Mouse (Mus musculus): Measurements from ENCODE around the gene Lrch3. TPM values are rescaled to one million over a fixed set of nuclear protein-coding genes. Genes with fewer than 3 reads are reported as not detected.
"Not testable (repeated sequence)": the region's sequence is repeated elsewhere in the genome, so short reads cannot be mapped to it uniquely, and the experiment has no call there.

Lrch3 gene
- 64.3 and 67.0 TPM in 2 replicates for total RNA-seq (2017)

- peak; percentile 78 for ATAC-seq (ENCODE audit: extremely low read depth, insufficient number of reproducible peaks, low FRiP score, poor library complexity, severe bottlenecking)
Observed at GRCm38 (mm10) chr16:32913937-32914881, at the start of gene Lrch3. Gene Lrch3, plus strand, starts transcription at chr16:32914100.

- ATAC-seq (ENCODE audit: extremely low read depth, insufficient number of reproducible peaks, low FRiP score, poor library complexity, severe bottlenecking): peak; percentile 17; the same call in 1 of the 2 replicates
Observed at GRCm38 (mm10) chr16:32865401-32865800, 48.5 kb upstream of the Lrch3 start.

GRCm38 (mm10) chr16:32866713-32867112 is 47.2 kb upstream of the Lrch3 start:
- 0 out of 2 replicates have a peak, but pooled peaks have one; percentile 22 for ATAC-seq (ENCODE audit: extremely low read depth, insufficient number of reproducible peaks, low FRiP score, poor library complexity, severe bottlenecking)

GRCm38 (mm10) chr16:32867919-32868552 is 45.9 kb upstream of the Lrch3 start:
- peak; percentile 90 for ATAC-seq (ENCODE audit: extremely low read depth, insufficient number of reproducible peaks, low FRiP score, poor library complexity, severe bottlenecking)

- no peak for ATAC-seq (ENCODE audit: extremely low read depth, insufficient number of reproducible peaks, low FRiP score, poor library complexity, severe bottlenecking)
Observed at GRCm38 (mm10) chr16:32870231-32870630, 43.7 kb upstream of the Lrch3 start.

GRCm38 (mm10) chr16:32873366-32873765 is 40.5 kb upstream of the Lrch3 start:
- ATAC-seq (ENCODE audit: extremely low read depth, insufficient number of reproducible peaks, low FRiP score, poor library complexity, severe bottlenecking): no peak

- ATAC-seq (ENCODE audit: extremely low read depth, insufficient number of reproducible peaks, low FRiP score, poor library complexity, severe bottlenecking): not testable (repeated sequence)
Observed at GRCm38 (mm10) chr16:32875281-32875680, 38.6 kb upstream of the Lrch3 start.

- ATAC-seq (ENCODE audit: extremely low read depth, insufficient number of reproducible peaks, low FRiP score, poor library complexity, severe bottlenecking): no peak
Observed at GRCm38 (mm10) chr16:32875847-32876246, 38.1 kb upstream of the Lrch3 start.

GRCm38 (mm10) chr16:32876831-32877230 is 37.1 kb upstream of the Lrch3 start:
- no peak for ATAC-seq (ENCODE audit: extremely low read depth, insufficient number of reproducible peaks, low FRiP score, poor library complexity, severe bottlenecking)

GRCm38 (mm10) chr16:32877343-32878156 is 36.4 kb upstream of the Lrch3 start, which contains the start of the genes Fyttd1 and Rubcn:
Gene Fyttd1, plus strand, starts transcription at chr16:32877500.
Gene Rubcn, minus strand, starts transcription at chr16:32877766.
- peak; percentile 88 for ATAC-seq (ENCODE audit: extremely low read depth, insufficient number of reproducible peaks, low FRiP score, poor library complexity, severe bottlenecking)

- no peak for ATAC-seq (ENCODE audit: extremely low read depth, insufficient number of reproducible peaks, low FRiP score, poor library complexity, severe bottlenecking)
Observed at GRCm38 (mm10) chr16:32878157-32878598, 35.7 kb upstream of the Lrch3 start.

GRCm38 (mm10) chr16:32878972-32879926 is 34.7 kb upstream of the Lrch3 start:
- ATAC-seq (ENCODE audit: extremely low read depth, insufficient number of reproducible peaks, low FRiP score, poor library complexity, severe bottlenecking): no peak

GRCm38 (mm10) chr16:32881538-32881937 is 32.4 kb upstream of the Lrch3 start:
- ATAC-seq (ENCODE audit: extremely low read depth, insufficient number of reproducible peaks, low FRiP score, poor library complexity, severe bottlenecking): no peak

- ATAC-seq (ENCODE audit: extremely low read depth, insufficient number of reproducible peaks, low FRiP score, poor library complexity, severe bottlenecking): no peak
Observed at GRCm38 (mm10) chr16:32887996-32888395, 25.9 kb upstream of the Lrch3 start.

GRCm38 (mm10) chr16:32889881-32890280 is 24.0 kb upstream of the Lrch3 start:
- no peak for ATAC-seq (ENCODE audit: extremely low read depth, insufficient number of reproducible peaks, low FRiP score, poor library complexity, severe bottlenecking)

- ATAC-seq (ENCODE audit: extremely low read depth, insufficient number of reproducible peaks, low FRiP score, poor library complexity, severe bottlenecking): no peak
Observed at GRCm38 (mm10) chr16:32896126-32896525, 17.8 kb upstream of the Lrch3 start.

- ATAC-seq (ENCODE audit: extremely low read depth, insufficient number of reproducible peaks, low FRiP score, poor library complexity, severe bottlenecking): no peak
Observed at GRCm38 (mm10) chr16:32901360-32902050, 12.4 kb upstream of the Lrch3 start.
